Mouse (Mus musculus): ENCODE results near the gene Prickle3.
"Not testable (repeated sequence)": the region's sequence is repeated elsewhere in the genome, so short reads cannot be mapped to it uniquely, and the experiment has no call there.

Prickle3 gene

DNA sequence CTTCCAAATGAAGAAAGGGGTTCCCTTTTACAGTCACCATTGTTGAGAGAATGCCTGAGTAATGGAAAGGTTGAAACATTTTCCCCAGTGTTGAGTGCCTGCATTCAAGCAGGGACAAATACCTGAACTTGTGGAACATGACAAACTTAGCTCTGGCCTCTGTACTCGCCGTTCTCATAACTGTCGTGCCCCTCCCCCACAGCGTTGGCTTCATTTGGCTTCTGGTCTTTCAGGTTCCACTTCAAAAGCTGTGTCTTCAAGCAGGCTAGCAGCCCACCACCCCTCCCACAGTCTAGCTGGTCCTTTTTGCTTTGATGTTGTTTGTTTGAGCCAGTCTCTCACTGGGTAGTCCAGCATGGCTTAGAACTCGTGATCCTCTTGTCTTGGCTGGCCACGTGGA lies 15.7 kb downstream of the Prickle3 start:
- no peak for DNase-seq

DNA sequence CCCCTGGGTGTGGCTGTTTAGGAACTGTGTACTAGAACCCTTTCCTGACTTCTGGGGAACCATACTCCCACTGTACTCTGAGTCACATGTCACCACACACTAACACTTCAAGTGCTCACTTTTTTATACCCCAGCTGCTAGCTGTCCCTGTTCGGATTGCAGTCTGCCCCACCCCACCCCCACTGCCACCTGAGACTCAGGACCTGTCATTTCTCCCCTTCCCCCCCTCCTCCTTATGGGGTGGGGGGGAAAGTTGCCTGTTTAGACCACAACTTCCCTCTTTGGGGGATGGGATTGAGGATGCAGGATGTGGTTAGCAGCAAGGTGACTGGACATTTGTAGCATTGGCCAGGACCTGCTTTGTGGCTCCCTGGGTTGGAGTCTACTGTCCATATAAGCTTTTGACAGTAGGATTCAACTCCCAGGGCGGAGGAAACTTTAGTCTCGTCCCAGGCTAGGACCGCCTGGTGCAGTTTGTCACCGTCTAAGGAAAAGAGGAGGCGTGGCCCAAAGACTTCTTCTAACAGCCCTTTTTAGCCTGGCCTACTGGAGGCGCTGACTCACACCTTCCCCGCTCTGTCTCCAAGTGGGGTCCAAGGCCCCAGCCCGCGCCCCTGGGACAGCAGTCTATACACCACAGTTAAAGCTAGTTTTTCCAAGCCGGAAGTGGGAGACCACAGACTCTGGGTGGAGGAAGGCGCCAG lies 16.7 kb downstream of the Prickle3 start:
- no peak for DNase-seq

DNA sequence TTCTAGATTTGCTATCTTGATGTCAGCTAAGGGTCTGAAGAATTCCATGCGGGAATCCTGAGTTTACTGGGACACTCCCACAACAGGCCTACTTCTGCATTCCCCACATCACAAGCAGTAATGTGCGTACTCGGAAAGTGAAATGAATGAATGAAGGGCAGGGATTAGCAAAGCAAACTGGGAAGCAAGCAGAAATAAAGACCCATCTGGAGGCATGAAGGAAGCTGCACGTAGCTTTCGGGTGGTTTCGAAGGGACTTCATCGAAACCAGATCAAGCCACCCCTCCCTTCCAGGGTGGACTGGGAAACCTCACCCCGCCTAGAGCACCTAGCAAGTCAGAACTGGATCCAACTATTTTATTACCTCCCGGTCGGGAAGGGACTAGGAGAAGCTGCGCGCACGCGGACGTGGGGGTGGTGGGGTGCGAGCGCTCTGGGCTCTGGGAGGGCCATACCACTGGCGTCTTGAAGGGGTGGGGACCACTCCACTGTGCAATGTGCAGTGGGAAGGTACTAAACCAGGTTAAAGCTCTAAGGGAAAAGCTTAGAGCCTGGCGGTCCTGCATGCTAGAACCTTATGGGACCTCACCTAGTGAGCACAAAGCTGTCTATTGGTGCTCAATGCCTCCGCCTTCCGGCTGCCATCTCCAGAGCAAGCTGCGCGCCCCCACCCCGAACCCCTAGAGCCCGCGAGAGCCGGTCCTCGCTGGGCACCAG lies 17.4 kb downstream of the Prickle3 start:
- DNase-seq, result no peak

DNA sequence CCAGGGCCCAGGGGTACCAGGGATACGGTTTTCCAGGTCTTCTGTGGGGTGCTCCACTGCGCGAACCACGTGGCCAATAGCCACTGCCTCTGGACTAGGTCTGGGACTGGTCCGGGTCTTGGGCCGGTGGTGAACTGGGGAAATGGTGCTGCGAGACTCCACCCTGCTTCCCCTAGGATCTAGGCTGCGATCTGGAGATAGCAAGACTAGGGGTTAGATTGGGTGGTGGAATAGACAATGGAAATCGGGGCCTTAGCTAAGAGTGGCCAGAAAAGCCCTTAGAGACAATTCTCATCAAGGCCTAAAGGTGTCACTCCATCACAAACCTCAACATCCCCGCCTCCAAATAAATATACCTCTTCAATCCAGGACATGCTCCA lies 17.9 kb downstream of the Prickle3 start:
- no peak for DNase-seq

DNA sequence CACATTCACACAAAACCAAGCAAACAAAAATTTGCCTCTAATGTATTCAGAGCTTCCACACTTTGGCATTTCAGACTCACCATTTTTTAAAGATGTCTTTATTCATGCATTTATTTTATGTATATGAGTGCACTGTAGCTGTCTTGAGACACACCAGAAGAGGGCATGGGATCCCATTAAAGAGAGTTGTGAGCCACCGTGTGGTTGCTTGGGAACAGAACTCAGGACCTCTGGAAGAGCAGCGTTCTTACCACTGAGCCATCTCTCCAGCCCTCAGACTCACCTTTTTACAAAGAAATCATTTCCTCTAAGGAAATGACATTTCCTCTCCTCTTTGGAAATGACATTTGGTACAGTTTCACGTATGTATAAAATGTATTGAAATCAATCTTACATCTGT lies 21.9 kb downstream of the Prickle3 start:
- DNase-seq, result no peak

DNA sequence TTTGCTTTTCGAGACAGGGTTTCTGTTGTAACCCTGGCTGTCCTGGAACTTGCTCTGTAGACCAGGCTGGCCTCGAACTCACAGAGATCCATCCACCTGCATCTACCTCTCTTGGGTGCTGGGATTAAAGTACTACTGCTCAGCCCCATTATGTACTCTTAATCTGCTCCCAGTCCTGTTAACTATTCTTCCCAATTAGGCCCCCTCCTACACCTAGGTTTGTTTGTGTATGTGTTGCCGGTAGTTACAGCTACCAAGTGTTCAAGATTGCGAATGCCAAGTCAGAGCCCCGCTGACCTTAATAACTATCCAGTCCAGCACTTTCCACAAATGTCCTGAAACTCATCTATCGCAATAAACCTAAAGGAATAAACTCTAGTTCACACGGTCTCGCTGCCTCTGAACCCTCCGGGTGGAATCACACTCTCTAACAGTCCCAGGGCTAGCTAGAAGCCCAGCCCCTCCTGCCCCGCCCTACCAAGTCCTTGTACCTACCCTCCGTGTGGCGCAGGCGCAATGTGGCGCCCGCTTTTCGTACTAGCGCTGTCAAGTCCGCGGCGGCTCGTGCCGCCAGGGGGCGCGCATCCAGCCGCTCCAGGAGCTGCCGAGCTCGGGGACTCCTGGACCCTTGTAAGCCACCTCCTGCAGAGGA lies 22.5 kb downstream of the Prickle3 start:
- DNase-seq, result peak; percentile 86

DNA sequence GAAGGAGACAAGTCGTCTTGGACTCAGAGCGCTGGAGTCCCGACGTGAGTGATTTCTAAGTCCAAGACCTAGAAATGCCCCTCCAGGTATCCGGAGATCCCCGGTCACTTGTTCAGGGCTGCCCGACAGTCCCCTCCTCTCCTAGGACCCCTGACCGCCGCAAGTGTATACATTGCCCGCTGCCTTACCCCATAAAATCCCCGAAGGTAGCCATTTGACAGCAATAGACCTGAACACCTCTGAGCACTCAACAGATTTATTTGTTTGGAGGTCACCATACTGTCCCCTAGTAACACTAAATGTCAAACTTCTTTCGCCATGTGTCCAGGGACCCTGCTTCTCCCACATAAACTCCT lies 23.0 kb downstream of the Prickle3 start:
- DNase-seq, result no peak

DNA sequence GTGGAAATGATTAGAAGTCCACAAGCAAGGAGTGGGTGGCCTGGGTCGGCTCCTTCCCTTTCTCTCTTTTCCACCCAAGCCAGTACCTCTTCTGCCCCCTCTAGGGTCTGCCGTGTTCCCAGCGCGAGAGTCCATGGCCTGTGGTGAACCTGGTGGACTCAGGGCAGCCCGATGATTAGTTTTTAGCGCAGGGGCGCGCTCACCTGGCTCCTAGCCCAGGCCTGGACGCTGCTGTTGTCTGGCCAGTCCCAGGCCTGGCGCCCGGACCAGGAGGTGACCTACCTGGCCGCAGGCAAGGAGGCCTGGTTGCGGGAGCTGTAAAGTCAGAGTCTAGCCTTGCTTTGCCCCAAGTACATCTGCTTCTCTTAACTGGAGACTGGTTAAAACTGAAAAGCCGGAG lies 23.8 kb downstream of the Prickle3 start, which contains the start of gene Magix:
TSS of gene Magix (minus strand) at position 388 of the 400 bp plus-strand sequence.
- peak; percentile 40 for DNase-seq

DNA sequence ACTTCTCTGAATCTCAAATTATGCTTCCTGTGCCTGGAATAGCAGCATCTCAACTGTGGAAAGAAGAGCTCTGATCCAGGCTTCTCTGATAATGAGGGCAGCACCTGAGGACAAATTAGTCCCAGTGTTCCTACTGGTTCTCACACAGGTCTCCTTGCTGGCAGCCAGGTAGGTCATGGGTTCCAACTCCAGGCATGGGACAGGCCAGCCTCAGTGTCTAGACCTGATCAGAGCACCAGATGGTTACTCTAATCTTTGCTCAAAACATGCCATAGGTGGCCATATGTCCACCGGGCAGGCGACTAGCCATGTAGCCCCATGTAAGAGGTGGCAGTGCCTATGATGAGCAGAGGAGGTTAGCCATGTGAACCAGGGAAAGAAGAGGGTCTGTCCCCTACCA lies 31.3 kb downstream of the Prickle3 start:
- DNase-seq, result no peak

DNA sequence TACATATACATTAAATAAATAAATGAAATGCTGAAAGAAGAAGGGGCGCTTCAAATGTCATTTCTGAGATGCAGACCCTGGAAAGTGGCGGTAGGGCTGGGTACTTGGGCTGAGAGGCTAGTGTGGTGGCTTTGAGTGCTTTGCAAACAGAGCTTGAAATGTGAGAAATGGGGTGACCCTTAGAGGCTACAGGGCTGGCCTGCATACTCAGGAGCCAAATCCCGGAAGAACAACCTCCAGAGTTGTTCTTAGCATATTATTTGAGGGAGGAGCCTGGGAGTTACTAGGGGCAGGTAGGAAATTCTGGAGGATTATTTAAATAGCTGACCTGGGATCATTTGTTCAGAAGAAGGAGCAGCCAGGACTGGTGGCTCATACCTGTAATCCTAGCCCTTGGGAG lies 33.4 kb downstream of the Prickle3 start:
- no peak for DNase-seq

DNA sequence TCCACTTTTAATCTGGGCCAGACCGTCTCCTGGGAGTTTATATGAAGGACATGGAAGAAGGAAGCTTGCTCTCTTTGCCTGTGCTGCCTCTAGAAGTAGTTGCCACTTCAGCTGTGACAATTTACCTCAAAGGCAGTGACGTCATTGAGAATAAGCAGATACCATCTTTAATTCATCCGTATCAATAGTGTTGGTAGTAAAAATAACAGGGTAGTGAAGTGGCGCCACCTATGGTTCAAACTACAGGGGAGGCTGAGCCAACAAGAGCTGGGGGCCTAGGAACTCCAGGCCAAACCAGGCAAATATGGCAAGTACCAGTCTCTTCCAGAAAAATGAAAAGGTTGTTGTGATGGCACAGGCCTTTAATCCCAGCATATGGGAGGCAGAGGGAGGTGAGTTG lies 35.8 kb downstream of the Prickle3 start:
- peak; percentile 32 for DNase-seq

DNA sequence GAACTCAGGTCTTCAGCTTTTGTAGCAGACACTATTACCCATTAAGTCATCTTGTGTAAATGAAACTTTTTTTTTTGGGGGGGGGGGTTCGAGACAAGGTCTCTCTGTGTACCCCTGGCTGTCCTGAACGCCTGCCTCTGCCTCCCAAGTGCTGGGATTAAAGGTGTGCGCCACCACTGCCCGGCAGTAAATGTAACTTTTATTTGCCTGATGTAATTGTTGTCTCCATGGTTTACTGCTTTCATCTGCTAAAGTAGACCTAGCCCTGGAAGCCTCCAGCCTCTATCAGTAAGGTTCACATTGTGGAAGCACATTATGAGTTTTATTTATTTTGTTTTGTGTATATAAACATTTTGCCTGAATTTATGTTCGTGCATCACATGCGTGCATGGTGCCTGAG lies 39.5 kb downstream of the Prickle3 start:
- DNase-seq, result no peak

DNA sequence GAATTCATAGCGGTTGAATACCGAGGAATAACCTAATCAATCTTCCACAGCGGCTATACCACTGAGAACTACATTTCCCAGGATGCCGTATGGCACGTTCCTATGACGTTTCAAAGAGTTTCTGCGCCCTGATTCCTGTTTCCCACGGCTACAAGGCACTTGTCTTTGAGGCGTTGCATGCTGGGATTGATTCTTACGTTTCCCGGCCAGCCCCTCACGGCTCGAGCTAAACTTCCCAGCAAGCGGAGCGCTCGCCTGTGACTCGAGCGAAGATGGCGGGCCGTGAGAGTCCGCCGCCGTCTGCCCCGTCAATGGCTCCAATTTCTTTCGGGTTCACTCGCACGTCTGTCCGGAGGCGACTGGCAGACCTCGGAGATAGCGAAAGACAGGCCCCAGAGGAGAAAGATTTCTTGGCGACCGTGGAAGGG lies 39.9 kb downstream of the Prickle3 start, which contains the start of gene Gpkow:
TSS of gene Gpkow (plus strand) at position 178 of the 428 bp plus-strand sequence.
- DNase-seq, result peak; percentile 75

DNA sequence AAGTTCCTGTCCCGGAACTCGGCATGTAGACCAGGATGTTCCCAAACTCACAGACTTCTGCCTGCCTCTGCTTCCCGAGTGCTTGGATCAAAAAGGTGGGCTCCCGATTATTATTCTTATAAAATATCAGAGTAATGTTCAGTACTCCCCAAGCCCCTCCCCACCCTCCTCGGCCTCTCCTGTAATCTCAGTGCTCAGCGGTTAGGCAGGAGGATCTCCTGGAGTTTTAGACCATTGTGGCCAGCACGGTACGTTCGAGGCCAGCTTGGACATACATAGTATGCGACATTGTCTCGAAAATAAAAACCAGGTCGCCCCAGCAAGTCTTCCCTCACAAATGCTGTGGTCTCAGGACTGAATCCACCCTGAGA lies 56.7 kb downstream of the Prickle3 start:
- DNase-seq, result not testable (repeated sequence)

DNA sequence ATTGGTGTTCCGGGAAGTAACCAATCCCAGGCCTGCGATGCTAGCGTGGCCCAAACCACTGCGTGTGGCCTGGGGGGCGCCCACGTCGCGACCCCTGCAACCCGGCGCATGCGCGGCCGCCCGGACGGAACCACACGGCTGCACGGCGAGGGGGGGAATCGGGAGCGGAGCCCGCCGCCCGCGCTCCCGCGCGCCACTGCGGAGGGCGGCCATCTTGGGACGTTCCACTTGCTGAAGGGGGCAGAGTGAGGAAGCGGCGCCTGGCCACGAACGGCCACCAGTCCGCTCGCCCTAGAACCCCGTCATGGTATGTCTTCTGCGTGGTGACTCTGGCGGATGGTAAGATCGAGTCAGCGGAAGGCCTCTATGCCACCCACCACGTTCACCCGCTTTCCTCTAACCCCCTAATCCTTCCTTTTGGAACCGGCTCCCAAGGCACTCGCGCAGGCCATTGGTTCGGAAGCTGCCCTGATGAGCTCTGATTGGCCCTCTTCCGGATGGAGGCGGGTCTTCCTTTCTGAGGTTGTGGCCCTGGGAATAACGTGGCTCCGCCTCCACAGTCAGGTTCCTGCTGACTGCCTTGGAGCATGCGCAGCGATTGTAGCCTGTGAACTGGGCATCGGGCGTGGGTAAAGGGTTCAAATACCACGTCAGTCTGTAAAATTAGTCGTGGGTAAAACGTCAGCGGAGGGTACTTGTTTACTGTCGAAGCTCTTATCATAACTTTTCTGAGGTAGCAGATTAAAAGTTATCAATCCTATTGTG lies 57.3 kb downstream of the Prickle3 start, which contains the start of gene Wdr45:
TSS of gene Wdr45 (plus strand) at position 199 of the 765 bp plus-strand sequence.
- DNase-seq, result peak; percentile 88

DNA sequence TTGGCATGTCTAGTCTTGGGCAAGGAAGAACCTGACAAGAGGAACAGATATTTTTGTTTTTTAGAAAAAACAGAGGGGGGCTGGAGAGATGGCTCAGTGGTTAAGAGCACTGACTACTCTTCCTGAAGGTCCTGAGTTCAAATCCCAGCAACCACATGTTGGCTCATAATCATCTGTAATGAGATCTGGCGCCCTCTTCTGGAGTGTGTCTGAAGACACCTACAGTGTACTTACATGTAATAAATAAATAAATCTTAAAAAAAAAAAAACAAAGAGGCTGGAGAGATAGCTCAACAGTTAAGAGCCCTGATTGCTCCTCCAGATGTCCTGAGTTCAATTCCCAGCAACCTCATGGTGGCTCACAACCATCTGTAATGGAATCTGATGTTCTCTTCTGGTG lies 59.0 kb downstream of the Prickle3 start:
- not testable (repeated sequence) for DNase-seq

Measured in cerebellum, adult 8-10 months (tissue).